Mouse (Mus musculus) adrenal gland, adult 2 months (tissue): Measurements from ENCODE around the gene Aaed1. TPM values are rescaled to one million over a fixed set of nuclear protein-coding genes. Genes with fewer than 3 reads are reported as not detected.

Experiments
- DNase-seq: peaks from one replicate; pipeline ENCODE4 v3.0.0; 2021
- polyA plus RNA-seq: library from polyadenylated mRNA; depleted of rRNA; stranded (reverse); fragments of >200 nt; gene quantifications from 2 replicates; pipeline ENCODE4 v1.2.3, GENCODE M21; 2012; rRNA removed
- total RNA-seq, 2 experiments: library from RNA; stranded (reverse); gene quantifications; 2 replicates each; pipeline ENCODE4 v1.2.3; 2021

The Aaed1 gene
- total and polyA plus RNA-seq, 3 experiments: 6.2 to 55.9 (median 49.7) TPM

DNA sequence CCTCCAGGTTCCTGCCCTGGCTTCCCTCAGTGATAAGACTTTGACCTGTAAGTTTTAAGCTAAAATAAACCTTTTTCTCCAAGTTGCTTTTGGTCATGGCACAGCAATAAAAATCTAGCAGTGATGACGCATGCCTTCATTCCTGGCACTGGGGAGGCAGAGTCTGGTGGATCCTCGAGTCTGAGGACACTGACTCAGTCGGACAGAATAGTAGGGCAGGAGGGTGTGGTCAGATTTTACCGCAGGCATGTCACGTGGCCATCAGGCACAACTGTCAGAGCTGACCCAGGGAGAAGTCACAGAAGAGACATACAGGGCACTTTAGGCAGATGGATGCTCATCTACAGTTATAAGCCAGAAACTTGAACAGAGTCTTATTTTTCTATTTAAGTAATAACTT, 60.4 kb downstream of the Aaed1 start:
- DNase-seq: peak; percentile 87

DNA sequence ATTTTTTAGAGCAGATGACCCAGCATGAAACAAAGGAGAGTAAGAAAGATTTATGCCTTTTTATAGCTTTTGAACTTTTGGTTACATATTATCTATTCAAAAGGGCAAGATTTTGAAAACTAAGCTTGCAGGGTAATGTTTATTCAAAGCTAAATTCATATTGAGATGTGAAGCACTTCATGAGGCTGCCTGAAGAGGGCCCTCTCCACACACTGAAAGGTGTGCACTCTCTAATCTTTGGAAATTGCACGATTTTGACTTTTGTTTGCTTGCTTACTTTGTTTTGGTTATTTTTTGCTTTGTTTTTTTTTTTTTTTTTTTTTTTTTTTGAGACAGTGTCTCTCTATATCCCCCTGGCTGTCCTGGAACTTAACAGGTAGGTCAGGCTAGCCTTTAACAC, 62.1 kb downstream of the Aaed1 start:
- peak; percentile 24 for DNase-seq

DNA sequence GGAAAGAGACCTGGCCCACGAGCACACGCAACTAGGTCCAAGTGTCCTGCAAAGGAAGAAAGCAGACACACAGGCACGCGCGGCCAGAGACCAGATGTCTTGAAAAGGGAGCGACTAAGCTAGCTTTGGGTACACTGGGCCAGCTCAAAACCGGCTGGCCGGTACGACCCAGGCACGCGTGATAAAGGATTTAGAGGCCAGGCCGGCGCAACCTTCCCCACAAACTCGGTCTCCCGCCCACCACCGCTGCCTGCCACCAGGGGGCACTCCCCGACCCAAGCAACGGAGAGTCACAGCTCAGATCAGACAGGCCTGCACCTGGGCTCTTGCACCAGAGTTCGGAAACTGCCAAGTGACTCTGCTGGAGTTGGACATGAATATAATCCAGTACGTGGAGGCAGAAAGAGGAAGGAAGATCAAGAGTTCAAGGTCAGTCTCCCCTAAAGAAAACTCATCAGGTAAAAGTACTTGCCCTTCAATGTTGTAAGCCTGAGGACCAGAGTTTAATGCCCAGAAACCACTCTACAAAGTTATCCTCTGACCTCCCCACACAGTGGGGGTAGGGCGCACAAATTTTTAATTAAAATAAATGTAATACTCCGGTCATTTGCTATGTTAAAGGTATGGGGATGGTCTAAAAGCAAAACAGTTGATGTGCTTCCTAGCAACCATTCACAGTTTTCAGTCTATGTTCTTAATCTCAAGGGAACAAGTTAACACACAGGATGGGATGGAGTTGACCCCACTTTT, 63.6 kb downstream of the Aaed1 start:
- DNase-seq: peak; percentile 93

DNA sequence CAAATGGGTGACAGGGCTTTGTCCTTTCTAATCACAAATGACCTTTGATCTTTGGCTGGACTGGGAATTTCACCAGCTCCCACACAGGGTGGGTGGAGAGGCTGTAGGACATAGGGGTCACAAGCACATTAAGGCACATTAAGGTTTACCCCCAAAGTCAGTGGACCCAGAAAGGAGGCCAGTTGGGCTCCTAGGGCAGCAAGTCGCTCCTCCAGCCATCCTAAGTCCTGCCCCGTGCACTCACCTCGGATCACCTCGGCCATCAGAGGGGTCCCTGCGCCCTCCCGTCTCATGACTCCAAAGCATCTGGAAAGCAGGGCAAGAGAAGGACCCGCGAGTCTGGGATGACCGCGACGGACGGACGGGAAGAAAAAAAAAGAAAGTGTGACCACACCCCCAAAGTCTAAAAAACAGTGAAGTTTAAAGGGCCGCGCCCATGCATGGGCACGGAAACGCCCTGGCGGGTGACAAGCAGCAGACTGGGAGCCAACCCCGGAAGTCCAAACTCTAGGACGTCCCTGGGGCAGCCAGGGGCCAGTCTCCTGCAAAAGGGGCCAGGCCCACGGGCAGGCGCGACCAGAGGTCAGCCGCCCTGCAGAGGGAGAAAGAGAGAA, 64.2 kb downstream of the Aaed1 start:
- DNase-seq: peak; percentile 86

DNA sequence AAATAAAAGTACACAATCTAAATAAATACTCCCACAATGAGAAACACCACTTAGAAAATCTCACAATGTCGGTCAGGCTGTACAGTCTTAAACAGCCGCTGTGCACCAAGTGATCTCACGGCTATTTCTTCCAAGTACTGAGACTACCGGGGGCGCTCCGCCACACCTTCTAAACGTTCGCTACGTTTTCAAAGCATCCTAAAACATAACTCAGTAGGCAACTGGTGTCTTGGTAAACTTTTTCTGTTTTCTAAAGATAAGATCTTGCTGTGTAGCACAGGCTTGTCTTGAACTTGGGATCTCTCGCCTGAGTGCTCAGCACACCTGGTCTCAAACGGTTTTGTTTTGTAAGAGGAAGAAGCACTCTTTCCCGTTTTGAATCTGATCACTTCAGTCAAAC, 66.4 kb downstream of the Aaed1 start:
- no peak for DNase-seq

DNA sequence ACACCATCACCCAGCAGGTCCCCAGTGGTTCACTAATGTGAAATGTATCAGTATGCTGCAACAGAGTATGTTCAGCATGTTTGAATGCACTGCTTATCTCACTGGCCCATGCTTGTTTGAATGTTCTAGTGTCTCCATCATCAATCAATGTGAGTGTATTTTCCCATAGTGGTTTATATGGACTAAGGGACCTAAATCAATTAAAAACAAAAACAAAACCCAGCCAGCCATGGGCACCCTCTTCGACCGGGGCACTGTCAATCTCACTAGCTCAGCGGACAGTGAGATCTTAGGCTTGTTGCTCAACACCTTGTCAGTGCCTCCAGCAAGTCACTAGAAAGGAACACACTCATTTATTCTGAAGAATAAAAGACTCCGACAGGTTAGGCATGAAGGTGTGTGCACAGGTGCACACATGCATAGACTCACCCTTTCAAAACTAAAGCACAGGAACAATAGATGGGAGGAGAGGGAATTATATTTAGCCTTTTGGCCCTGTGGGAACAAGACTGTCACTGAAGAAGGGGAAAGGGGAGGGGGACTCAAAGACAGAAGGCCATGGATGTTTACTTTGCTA, 67.7 kb downstream of the Aaed1 start:
- DNase-seq: no peak

DNA sequence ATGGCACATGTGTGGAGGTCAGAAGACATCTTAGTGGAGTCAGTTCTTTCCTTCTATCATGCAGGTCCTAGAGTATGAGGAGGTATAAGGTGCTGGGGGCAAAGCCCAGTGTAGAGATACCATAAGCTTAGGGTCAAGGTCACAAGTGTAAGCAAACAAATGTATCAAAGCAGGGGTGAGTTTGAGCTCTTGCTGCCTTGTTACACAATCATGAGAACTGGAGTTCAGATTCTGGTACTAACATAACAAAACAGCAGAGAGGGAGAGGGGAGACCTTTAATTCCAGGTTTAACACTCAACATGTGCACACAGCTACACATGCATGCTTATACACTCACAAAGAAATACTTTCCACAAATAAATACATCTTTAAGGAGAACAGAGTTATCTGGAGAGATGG, 69.8 kb downstream of the Aaed1 start:
- DNase-seq: no peak

DNA sequence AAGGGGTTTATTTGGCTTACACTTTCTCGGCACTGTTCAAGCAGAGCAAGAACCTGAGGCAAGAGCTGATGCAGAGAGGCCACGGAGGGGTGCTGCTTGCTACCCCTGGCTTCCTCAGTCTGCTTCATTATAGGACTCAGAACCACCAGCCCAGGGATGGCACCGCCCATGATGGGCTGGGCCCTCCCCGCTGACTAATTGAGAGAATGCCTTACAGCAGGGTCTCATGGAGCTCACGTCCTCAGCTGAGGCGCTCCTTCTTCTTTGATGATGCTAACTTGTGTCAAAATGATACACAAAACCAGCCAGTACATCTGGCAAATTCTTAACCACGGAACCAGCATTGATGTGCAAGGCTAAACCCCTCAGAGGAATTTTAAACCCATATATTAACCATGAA, 71.9 kb downstream of the Aaed1 start:
- no peak for DNase-seq

DNA sequence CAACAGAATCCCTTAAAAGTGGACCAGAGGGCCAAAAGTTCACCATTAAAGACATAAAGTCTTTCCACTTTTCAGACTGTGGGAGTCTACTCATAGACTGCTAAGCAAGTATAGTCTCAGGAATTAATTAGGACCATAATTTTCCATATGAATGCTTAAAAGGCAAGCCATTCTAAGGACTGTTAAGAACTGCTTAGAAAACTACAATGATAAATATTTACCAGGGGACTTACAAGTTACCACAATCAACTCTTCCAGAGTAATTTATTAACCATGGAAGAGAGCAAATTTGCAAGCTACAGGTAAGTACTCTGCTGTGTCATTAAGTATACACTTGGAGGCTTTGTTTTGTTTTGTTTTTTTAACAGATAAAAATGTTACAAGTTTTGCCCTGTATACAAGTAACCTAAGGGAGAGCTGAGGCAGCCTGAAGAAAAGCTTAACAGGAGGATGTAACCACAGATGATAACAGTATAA, 74.8 kb downstream of the Aaed1 start:
- no peak for DNase-seq

DNA sequence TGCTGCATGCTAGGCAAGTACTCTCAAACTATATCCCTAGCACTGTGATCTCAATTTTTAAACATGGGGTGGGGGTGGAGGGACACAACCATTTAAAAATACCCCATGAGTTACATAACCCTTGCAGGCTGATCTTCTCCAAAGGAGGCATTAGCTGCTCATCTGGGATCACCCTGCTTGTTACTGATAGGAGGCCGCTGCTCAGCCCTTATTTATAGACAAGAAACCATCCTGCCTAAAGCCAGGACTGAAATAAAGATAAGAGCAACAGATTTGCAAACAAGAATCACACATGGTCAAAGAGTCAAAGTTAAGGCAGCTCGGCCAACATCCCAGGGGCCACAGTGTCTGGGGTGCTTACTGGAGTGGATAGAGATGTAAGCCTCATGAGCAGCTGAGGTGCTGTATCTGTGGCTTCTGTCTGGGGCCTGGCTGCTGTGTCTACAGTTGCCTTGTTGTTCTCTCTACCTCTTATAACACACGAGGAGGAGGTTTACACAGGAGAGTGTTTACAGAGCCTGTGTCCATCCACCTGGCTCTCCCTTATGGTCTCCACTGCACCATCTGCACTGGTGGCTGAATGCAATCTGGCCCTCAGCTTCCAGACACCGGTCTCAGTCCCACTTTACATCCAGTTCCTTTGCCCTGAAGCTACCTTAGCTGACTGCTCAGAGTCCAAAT, 75.4 kb downstream of the Aaed1 start:
- DNase-seq: no peak

DNA sequence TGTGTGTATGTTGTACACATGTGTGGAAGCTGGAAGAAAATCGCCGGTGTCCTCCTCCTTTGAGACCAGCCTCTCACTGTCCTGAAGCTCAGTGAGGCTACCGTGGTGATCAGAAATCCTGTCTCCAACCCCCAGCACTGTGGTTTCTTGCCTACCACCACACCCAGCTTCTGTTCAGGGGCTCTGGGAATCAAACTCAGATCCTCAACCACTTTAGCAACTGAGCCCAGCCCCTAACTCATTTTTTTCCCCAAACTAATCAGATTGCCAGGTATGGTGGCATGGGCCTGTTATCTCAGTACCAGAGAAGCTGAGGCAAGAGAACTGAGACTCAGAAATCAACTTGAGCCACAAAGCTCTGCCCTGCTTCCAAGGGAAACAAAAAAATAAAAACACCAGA, 76.7 kb downstream of the Aaed1 start:
- DNase-seq: no peak

DNA sequence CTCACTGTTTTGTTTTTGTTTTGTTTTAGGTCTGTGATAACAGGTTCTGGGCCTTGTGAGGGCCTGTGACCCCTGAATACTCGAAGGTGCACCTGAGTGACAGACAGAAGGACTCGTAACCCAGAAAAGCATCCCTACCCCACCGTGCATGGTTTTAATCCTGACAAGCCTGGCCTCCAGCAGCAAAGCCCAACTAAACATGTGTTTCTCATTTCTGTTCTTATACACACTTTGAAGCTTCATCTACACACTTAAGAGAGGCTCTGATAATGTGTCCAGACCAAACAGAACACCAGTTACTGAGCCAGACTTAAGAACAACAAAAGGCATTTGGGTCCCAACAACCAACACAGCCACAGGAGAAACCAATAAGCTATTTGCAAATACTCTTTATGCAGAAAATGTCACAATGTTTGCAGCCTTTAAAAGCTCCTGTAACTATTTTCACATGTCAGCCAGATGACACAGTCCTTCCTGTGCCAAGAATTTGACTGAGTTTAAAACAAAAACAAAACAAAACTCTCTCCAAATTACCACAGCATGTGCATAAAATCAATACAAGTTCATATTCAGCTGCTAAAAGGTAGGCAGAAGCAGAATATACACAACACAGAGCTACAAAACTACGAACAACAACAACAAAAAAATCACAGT, 77.3 kb downstream of the Aaed1 start:
- DNase-seq: no peak

DNA sequence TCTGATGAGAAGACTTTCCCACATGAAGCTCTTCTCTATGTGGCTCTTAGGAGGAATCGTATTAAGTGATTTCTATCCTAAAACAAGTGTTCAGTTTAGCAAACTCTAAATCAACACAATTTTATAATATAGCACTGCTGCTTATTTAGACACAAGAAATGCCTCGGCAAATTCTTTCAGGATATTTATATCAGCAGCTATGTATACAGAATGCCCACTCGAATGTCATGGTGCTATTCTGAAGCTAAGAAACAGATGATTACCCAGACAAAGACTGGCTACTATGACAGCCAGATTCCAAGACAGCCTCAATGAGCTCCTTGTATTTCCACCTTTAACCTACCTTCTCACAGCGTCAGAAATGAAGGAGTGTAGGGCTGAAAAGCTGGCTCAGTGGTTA, 79.4 kb downstream of the Aaed1 start:
- DNase-seq: no peak

DNA sequence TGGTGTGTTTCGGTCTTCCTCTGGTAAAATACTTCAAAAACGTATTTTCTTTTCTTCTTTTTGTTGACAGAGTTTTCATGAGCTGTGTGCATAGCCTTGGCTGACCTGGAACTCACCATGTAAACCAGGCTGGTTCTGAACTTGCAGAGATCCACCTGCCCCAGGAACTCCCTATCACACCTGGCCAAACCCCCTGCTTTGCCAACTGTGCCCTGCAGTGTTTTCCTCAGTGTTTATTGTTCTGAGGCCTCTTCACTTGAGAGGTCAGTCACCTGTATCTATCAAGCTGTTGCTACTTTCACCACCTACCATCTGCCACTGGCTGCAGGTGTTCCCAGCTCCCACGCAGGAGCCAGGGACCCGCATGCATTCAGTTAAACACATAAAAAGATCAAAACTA, 85.8 kb downstream of the Aaed1 start:
- no peak for DNase-seq

DNA sequence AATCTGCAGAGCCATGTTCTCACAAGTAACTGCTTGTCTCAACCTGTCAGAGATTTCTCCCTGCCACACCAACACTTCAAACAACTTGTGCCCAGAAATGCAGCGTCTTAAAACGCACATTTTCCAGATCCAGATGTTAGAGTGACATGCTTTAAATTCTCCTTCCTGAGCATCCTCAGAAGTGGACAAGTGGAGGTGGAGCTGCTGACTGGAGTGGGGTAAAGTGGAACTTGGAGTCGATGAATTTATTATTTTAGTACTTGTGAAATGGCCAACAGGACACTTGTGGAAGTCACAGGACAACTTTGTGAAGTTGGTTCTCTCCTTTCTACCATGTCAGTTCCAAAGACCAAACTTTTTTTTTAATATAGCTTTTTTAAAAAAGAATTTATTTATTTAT, 86.8 kb downstream of the Aaed1 start:
- DNase-seq: no peak

Other genes with a start within 250 kb of the Aaed1 start
- gene Hsd17b3, start 223.5 kb downstream of the Aaed1 start, total RNA-seq: 1 to 10 TPM in 1 of 2 experiments, under 1 TPM in 1; 0.63 to 2.0 TPM
- gene Hsd17b3, start 223.5 kb downstream of the Aaed1 start, polyA plus RNA-seq: not detected in 2 replicates
- 10 to 100 TPM in 1 of 2 experiments, 1 to 10 TPM in 1; 4.8 to 10.1 TPM for gene Slc35d2, start 183.3 kb downstream of the Aaed1 start, total RNA-seq
- 8.4 and 11.5 TPM in 2 replicates for gene Slc35d2, start 183.3 kb downstream of the Aaed1 start, polyA plus RNA-seq
- 10 to 100 TPM; 23.5 to 24.6 TPM for gene Zfp367, start 159.5 kb downstream of the Aaed1 start, total RNA-seq
- gene Zfp367, start 159.5 kb downstream of the Aaed1 start, polyA plus RNA-seq: 4.9 and 5.2 TPM in 2 replicates
- gene Habp4, start 150.9 kb downstream of the Aaed1 start, total RNA-seq: 10 to 100 TPM; 25.0 to 37.5 TPM
- 20.9 and 21.6 TPM in 2 replicates for gene Habp4, start 150.9 kb downstream of the Aaed1 start, polyA plus RNA-seq
- 10 to 100 TPM in 1 of 2 experiments, 1 to 10 TPM in 1; 8.9 to 10.4 TPM for gene Cdc14b, start 37.4 kb downstream of the Aaed1 start, total RNA-seq
- 2.9 and 4.1 TPM in 2 replicates for gene Cdc14b, start 37.4 kb downstream of the Aaed1 start, polyA plus RNA-seq
- 100 to 1,000 TPM; 215 to 516 TPM for gene Ctsl, start 58.2 kb upstream of the Aaed1 start, total RNA-seq
- 61.3 and 81.3 TPM in 2 replicates for gene Ctsl, start 58.2 kb upstream of the Aaed1 start, polyA plus RNA-seq
- 1 to 10 TPM; 2.8 to 4.7 TPM for gene Cdk20, start 119.6 kb upstream of the Aaed1 start, total RNA-seq
- gene Cdk20, start 119.6 kb upstream of the Aaed1 start, polyA plus RNA-seq: 19.1 and 19.8 TPM in 2 replicates
- not detected for gene Fam240b, start 185.1 kb upstream of the Aaed1 start, total RNA-seq
- gene Fam240b, start 185.1 kb upstream of the Aaed1 start, polyA plus RNA-seq: not detected in 2 replicates